Mouse (Mus musculus) lung, postnatal 4 days (tissue): ENCODE measurements around the gene Ppat.
"Not testable (repeated sequence)": the region's sequence is repeated elsewhere in the genome, so short reads cannot be mapped to it uniquely, and the experiment has no call there.

Experiments
- DNase-seq, 2 experiments: peaks; one replicate each; pipeline ENCODE4 v3.0.0; 2021

The Ppat gene

DNA sequence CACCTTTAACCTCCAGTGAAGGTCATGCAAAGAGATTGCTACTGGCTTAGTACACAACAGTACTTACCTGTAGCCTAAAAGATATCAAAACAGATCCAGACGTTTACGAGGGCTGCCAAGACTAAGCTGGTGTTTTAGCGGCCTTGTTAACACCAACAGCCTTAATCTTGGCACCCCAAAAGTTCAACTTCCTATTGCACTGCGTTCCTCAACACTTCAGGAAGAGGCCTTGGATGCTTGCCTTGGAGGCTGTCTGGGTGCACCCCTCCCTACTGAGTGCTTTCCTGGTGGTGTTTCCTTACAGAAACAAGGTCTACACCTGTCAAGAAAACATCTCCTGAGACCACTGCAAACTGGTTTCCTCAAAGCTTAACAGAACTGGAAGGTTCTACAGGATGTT, 4.2 kb downstream of the Ppat start:
- DNase-seq = no peak

DNA sequence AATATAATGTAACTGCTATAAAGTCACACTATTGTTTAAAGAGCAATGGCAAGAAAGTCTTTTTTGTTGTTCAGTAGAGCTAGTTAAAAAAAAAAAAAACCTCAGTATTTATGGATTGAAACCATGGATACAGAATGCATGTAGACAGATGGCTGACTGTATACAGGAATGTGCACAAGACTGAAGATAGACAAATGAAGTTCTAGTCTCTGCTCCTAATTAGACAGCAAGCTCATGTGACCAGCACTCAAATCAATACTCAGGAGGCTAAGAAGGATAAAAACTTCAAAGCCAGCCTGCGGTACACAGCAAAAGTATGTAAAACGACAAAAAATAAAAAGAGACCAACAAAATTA, 5.7 kb downstream of the Ppat start:
- no peak for DNase-seq

DNA sequence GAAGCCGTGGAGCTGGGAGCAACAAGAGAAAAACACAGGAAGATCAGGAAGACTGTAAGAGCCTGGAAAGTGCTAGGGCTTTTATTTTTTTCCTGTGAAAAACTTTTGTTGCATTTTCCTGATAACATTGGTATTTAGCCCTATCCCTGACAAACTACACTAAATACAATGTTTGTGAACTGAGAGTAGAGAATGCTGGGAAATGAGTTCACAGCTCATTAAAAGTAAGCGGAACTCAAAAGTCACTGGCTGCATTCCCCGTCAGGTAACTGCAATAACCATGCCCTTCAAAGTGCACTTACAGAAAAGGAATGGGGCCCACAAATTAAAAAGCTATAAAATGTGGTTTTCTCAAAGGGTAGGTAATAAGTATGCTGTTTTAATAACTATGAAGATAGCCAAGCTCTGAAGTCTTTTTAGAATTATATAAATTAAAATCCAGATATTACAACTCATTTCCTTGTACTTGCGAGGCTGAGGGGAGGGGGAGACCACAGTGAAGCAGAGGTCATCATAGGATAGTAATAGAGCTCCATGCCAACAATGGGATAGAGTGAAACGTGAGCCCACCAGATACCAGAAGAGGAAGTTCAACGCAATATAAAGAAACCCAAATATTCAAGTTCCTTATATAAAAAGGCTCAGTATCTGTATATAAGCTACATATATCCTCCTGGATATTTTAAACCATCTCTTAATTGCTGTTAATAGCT, 6.3 kb downstream of the Ppat start:
- no peak for DNase-seq

DNA sequence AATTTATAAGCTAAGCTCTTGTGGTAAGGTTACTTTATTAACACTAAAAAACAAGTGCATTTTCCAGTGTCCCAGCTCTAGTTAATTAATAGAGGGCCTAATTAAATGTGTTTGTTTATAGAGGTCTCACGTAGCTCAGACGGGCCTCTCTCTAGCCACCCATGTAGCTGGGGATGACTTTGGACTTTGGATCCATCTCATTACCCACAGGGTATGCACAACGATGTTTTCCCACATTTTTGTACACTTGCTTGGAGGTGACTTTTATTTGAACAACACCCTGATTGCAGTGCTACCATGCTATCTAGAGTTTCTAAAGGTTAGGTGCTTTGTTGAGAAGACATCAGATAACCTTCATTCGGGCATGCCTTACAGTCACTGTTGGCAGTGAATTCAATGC, 8.9 kb downstream of the Ppat start:
- no peak for DNase-seq

DNA sequence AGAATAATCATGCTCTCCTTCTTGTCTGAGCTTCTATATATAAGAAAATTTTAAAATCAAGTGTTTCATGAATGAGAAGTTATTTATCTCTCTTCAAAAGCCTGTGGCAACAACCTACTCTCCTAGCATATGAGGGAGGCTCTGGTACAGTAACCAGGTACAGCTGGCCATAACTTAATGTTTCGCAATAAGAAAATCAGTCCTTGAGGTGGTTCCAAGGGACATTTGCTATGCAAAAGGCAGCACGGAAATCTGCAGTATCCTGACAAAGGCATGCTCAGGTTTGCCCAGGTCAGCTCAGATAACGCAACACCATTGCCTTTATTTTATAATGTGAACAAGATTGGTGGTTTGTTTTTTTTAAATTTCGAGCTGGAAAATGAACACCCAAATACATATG, 9.4 kb downstream of the Ppat start:
- no peak for DNase-seq

DNA sequence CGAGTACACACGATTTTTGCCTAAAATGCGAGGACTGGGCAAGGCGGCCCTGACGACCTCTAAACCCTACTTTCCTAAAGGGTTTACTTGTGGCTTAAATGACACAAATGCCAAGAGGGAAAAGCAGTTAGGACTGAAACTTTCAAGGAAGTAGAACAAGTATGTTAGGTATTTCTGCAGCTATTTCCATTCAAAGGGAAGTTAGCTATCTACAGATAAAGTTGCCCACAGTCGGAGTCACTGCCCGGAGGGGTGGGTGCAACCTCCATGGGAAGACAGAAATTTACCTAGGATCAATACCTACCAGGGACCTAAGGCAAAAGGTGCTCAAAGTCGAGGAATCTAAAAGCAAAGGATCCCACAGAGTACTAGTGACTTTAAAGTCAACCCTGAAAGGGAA, 11.7 kb downstream of the Ppat start:
- DNase-seq = no peak

DNA sequence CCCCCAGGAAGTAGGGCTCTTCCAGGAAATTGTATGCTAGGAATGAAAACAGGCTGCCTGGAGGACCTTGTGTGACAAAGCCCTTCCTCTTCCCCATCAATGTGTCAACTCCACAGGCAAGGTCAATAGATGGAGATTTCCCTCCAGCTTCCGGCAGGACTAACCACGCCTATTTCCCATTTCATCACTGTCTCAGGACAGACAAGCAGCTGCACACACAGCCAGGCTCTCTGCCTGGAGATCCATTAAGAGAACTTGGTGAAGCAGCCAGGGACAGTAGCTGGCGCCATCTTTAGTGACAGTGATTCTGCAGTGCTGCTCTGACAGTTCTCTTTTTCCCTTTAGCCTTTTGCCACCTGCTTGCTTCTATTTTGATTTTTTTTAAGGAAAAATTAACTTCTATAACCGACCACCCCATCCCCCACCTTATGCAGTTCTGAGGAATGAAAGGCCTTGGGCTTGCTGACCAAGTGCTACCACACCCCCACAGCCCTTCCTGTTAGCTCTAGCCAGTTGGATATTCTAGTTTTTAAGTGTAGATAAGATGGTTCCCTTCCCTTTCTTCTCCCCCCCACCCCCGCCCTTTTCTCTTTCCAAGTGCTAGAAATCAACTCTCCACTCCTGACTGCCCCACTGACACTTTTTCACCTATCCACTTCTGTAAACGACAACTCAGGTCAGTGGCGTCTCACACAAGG, 22.0 kb downstream of the Ppat start:
- DNase-seq = peak; percentile 25 to 47

DNA sequence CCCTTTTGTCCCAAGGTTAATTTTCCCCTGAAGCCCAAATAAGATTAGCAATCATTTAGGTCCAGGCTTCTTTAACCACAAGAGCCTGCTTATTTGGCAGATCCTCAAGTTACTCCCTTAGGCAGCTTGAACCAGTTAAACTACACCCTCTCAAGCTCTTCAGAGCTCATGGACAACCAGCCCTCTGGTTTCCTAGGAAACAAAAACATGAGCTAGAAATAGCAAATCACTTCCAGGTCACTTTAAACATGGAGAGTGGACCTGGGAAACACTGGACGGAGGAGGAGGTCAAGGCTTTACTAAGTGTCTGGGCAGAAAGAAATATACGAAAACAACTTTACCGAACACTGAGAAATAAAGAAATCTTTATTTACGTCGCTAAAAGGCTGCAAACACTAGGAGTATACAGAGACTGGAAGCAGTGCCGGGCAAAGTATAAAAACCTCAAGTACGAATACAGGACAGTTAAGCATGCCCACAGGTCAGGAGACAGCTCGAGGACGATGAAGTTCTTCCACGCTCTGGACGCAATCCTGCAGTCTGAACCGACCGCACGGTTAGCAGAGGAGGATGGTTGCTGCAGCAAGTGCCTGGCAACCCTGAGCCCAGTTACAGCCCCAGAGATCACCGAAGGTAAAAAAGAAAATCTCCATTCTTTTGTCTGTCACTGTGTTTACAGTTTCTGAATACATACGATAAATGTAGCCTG, 23.1 kb downstream of the Ppat start:
- DNase-seq = peak in 1 of 2 experiments; percentile 23

DNA sequence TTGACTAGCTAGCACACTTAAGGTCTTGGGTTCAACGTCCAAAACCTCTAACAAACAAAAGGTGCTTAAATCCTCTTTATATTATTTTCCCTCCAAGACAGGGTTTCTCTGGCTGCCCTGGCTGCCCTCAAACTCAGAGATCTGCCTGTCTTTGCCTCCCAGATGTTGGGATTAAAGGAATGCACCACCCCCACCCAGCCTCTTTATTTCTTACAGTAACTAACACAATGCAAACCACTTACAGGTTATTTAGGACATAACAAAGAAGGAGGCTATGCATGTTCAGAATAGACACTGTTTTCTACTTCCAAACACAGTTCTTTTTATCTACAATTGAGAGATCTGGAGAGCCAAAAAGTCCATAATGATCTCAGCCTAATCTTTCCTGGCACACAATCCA, 27.1 kb downstream of the Ppat start:
- no peak for DNase-seq

DNA sequence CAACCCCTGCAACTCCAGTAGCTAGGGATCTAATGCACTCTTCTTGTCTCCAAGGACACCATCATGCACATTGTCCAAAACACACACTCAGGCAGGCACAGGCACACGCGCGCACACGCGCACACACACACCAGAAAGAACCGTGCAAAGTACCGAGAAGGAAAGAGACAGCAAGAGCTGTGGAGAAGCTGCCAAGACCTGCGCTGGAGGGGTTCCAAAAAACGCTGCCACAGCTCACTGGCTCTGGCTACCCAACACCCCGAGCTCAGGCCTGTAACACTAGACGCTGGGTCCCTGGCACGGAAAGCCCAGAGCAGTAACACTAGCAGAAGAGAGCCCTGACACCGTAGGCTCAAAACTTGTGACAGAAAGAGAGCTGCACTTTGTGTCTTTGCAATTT, 27.9 kb downstream of the Ppat start:
- DNase-seq = peak in 1 of 2 experiments; percentile 32

DNA sequence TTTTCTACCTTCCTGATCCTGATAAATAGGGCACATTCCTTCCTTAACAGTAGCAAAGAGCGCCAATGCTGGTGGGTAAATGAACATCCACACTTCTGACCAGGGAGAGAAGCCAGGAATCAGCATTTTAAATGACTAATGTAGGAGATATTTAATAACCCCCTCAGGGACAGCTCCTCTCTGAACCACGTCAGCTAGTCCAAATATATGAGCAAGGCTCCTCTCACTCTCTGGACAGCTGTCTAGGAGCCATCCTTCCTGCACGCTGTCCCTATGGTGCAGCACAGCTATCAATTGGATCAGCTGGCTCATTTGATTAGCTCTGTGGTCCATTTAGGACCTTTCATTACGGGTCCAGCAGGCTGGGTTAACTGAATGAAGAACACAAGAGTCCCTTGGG, 28.5 kb downstream of the Ppat start:
- no peak for DNase-seq

DNA sequence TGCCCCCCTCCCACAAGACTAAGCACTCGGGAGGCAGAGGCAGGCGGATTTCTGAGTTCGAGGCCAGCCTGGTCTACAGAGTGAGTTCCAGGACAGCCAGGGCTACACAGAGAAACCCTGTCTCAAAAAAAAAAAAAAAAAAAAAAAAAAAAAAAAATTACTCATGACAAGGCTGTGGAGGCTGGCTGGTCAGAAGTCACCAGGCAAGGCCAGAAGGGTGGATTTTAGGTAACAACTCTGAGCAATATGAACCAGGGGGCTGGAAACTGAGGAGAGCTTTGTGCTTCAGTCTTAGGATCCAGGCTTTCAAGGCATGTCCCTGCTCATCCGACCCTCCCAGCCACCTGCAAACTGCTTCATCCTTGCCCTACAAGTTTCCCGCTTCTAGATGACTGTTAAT, 38.9 kb downstream of the Ppat start:
- DNase-seq = not testable (repeated sequence)

DNA sequence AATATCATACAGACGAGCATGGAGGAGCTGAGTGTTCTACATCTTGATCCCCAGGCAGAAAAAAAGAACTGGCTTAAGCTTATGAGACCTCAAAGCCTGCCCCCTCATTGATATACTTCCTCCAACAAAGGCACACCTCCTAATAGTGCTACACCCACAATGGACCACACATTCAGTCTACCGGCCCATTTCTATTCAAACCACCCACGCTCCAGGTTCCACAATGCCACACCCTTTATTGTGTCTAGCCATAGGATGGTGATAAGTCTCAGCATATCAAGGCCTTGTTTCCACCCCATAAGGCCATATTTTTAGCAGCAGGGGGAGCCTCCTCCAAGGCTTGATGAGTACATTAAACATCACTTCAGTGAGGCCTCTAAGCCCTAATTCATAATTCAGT, 40.6 kb downstream of the Ppat start:
- no peak for DNase-seq

DNA sequence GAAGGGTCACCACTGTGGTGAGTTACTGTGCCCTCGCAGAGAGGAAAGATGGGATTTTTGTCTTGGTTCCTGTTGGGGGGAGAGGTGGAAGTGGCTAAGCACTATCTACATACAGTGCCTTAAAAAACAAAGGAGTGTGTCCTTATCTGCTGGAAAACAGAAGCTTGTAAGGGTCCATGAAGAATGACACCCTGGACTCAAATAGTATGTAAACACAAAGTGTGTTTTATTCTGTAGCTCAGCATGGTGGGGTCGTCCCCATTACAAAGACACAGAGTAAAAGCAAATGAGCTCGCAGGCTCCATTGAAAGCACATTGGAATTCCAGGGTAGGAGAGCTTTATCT, 45.3 kb downstream of the Ppat start:
- no peak for DNase-seq

DNA sequence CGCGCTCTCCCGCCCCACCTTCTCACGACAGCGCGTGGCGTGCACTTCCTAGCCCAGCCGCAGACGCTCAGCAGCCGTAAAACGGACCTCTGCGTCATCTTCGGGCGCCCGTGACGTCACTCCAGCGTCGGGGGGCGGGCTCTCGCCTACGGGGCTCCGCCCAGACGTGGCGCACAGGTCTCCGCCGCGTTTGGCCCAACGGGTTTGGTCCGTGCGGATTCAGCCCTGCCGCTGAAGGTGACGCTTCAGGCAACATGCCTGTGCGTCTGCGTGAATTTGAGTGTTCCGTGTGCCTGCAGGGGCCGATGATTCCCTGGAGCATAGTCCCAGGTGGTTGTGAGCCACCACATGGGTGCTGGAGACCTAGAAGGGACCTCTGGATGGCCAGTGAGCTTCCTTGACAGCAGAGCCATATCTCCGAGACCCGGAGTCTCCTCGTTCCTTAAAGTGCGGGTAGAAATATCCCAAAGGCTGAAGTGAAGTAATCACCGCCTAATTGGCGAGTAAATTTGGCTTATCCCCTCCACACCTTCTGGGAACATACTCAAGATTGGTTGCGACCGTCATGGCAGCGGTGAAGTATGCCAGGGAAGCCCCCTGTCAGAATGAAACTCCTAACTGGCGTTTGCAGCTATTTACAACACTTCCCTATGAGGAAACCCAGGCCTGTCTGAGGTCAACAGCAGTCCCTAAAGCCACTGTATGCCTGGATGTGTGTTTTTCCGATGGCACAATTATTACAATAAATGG, 45.8 kb downstream of the Ppat start, which contains the start of gene Aasdh:
Gene Aasdh, minus strand, starts transcription at position 110 of the 750 bp plus-strand sequence.
- peak; percentile 96 to 98 for DNase-seq

DNA sequence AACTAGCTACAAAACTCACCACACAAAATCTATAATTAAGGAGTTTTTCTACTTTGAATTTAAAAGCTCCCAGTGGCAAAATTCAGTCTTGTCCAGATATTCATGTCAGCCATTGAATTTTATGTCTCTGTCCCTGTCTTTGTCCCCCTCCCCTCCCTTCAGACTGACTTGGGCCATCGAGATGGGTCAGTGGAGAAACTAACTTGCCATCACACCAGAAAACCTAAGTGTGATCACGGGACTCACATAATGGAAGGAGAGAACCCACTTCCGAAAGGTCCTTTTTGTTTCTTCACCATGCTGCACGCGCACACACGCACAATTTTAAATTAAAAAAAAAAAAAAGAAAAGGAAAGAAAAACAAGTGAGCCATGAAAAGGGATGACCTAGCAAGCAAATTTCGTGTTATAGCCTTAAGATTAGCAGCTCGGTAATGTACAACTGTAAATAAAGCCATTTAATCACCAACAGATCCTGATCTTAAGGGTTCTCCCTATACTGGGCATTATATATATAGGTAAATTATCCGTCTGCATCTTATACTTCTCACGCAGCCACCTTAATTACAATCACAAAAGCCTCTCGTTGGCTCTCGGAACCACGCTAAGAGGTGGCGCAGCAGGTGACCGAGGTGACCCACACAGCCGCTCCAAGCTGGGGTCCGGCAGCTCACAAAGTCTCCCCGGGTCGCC, 46.5 kb downstream of the Ppat start:
- DNase-seq = peak in 1 of 2 experiments; percentile 7

DNA sequence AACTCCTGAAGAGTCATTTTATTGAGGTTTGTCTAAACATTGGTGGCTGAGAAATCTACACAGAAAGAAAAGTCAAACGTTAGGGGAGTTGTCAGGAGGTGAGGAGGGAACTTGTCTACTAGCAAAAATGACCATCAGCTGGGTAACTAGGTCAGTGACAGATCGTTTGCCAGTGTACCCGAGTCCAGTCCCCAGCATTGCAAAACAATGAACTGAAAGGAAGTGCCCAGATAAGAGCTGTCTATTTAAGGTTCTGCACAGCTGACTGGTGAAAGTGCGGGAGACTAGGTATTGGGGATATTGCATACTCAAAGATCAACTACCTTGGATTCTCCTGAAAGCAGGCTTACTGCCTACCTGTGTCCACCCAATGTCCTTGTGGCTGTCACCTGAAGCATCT, 49.2 kb downstream of the Ppat start:
- no peak for DNase-seq

DNA sequence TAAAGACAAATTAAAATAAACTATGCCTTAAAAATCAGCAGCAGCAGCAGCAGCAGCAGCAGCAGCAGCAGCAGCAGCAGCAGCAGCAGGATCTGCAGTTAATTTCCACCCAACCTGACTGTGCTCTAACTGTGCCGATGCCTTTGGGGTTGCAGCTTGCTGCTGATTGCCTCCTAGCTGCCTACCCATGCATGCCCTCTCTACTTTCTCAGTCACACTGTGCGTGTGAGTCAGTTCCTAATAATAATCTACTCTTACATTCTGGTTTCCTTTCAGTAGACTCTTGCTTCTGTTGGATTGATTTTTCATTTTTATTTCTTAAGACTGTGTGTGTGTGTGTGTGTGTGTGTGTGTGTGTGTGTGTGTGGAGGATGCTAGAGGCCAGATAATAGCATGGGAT, 58.3 kb downstream of the Ppat start:
- no peak for DNase-seq

DNA sequence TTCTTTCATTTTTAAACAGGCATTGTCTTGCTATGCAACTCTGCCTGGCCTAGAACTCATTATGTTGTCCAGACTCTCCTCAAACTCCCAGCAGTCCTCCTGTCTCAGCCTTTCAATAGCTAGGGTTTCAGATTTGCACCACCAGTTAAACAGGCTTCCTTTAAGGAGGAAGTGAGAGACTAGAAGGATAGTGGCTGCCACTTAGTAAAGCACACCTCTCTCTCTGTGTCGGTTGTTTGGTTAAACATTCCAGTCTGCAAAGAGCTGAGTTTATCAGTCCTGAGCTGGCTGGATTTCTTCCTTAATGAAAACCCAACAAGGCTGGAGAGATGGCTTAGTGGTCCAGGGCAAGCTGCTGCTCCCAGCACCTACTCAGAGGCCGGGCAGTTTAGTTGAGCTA, 58.8 kb downstream of the Ppat start:
- no peak for DNase-seq

DNA sequence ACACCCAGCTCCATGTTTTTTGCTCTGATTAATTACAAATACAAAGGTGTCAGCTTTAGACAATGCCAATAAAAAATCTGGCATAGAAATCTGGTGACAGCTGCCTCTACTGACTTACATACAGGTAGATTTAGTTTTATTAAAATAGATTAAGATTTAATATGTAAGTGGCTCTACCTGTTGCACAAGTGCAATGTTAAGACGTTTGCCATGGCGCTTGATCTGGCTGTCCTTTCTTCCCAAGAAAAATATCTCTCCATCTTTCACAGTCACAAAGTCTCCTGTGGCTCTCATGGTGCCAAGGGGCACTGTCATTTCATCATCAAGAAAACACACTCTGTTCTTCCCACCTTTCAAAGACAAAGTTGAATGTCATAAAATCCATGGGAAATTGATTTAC, 64.4 kb downstream of the Ppat start:
- no peak for DNase-seq

DNA sequence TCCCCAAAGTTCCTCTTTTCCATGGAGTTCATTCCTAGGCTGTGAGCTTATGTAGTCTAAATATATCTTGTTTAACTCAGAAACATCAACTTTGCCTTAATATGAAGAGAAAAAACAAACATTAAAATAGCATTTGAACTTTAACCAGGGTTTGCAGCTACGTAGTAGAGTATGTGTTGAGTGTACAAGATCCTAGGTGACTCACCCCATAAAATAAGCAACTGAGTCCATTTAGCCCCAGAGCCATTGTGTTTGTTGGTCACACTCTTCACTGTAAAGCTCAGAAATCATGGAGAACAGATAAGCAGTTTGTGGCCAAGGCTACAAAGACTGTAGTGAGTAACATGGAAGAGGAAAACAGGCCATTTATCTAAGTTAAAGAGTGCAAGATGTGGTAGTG, 67.3 kb downstream of the Ppat start:
- DNase-seq = no peak

DNA sequence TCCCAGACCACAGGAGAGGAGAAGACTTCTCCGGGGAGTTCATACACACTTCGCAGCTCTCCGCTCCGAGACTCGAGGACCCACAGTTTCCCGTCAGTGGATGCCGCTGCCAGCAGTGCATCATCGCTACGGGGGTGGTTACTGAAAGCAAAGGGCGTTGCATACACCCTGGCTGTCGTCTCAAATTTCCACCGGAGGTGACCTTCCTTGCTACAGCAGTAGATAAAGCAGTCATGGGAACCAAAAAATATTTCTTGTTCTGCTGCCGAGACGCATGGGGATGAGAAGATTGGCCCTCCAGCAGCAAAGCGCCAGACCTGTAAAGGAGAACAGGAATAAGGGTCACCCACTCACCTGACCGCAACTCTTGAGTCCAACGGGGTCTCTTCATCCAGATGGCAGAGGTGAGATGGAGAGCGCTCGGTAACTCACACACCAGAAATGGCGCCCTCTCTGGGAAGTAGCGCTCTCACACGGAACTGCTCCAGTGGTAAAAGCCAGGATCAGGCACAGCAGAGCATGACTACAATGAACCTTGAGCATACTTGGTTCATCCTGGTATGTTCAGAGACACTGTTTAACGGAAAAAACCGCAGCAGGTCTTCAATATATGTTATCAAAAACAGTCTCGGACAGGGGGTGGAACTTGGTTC, 75.1 kb downstream of the Ppat start:
- DNase-seq = no peak
